Mouse (Mus musculus) hindbrain, embryonic 15.5 days (tissue): ENCODE measurements around the gene Dspp. TPM values are rescaled to one million over a fixed set of nuclear protein-coding genes. Genes with fewer than 3 reads are reported as not detected.
A peak's percentile ranks its signal among the peaks of the same experiment; 100 is the strongest.

Experiments used
- ATAC-seq: fragments of 200-750 bp; cut with Nextera tagmentation; 2 replicates; pipeline ENCODE4 v1.8.0; 2017; ENCODE audit warnings: low read depth, moderate number of reproducible peaks, moderate TSS enrichment; ENCODE audit not compliant: low FRiP score
- H3K27ac ChIP-seq: fragments of 300-500 bp; sonication (generic); replicated peaks from 2 replicates; pipeline ENCODE4 v1.5.1; 2015; ENCODE audit warnings: mild to moderate bottlenecking, inconsistent platforms
- H3K27me3 ChIP-seq: fragments of 300-500 bp; sonication (generic); 2 replicates; pipeline ENCODE4 v1.6.1; 2015; ENCODE audit warnings: control low read depth, inconsistent platforms
- H3K36me3 ChIP-seq: fragments of 300-500 bp; sonication (generic); 2 replicates; pipeline ENCODE4 v1.6.1; 2015; ENCODE audit warnings: control low read depth, inconsistent platforms
- H3K4me1 ChIP-seq: fragments of 300-500 bp; sonication (generic); replicated peaks from 2 replicates; pipeline ENCODE4 v1.6.1; 2015; ENCODE audit warnings: control low read depth, inconsistent platforms
- H3K4me2 ChIP-seq: fragments of 300-500 bp; sonication (generic); 2 replicates; pipeline ENCODE4 v1.6.1; 2015; ENCODE audit warnings: moderate library complexity, mild to moderate bottlenecking, inconsistent platforms
- H3K4me3 ChIP-seq: fragments of 300-500 bp; sonication (generic); 2 replicates; pipeline ENCODE4 v1.5.1; 2015; ENCODE audit warnings: mild to moderate bottlenecking, inconsistent platforms
- H3K9ac ChIP-seq: fragments of 300-500 bp; sonication (generic); 2 replicates; pipeline ENCODE4 v1.6.1; 2015; ENCODE audit warnings: inconsistent platforms
- H3K9me3 ChIP-seq: fragments of 300-500 bp; sonication (generic); 2 replicates; pipeline ENCODE4 v1.6.1; 2016; ENCODE audit warnings: control low read depth, inconsistent platforms
- WGBS: fragments of 180-500 bp; shearing (Covaris S2); methylation state at CpG from one replicate; pipeline ENCODE4 v1.1.7; 2015; 5-methylcytosine and 5-hydroxymethylcytosine counted together
- polyA plus RNA-seq: library from polyadenylated mRNA; unstranded; fragments of >200 nt; fragmentation: Nextera tagmentation; extraction: Ambion mirVana; gene quantifications from 2 replicates; pipeline ENCODE4 v1.2.1, GENCODE M21; 2015

The Dspp gene
- polyA plus RNA-seq, 1 experiment from 2014 or later: not detected

- 76% methylated on average over 7 of the region's 7 CpGs for WGBS
- no peaks in the 10 kb centered on the region for H3K27me3 ChIP-seq
- no peaks in the 10 kb centered on the region for H3K9me3 ChIP-seq
- H3K4me3 ChIP-seq: no peak overlapping the region
- no peaks in the 10 kb centered on the region for H3K4me1 ChIP-seq
- H3K36me3 ChIP-seq: no peaks in the 10 kb centered on the region
- no peak overlapping the region for H3K9ac ChIP-seq
- no peak overlapping the region for H3K27ac ChIP-seq
- no peak for ATAC-seq
- no peak overlapping the region for H3K4me2 ChIP-seq
Measured at GRCm38 (mm10) chr5:104149349-104149748, 21.2 kb upstream of the Dspp start.

GRCm38 (mm10) chr5:104150196-104150595, 20.3 kb upstream of the Dspp start:
- Histone ChIP-seq H3K27ac (no peak overlapping the region), H3K36me3 (no peaks in the 10 kb centered on the region), H3K4me2 (no peak overlapping the region), H3K4me3 (no peak overlapping the region), H3K9ac (no peak overlapping the region), H3K4me1 (no peaks in the 10 kb centered on the region), H3K27me3 (no peaks in the 10 kb centered on the region), H3K9me3 (no peaks in the 10 kb centered on the region)
- 95% methylated on average over 6 of the region's 6 CpGs for WGBS
- ATAC-seq: no peak

- H3K4me2 ChIP-seq: no peak overlapping the region
- H3K4me1 ChIP-seq: no peaks in the 10 kb centered on the region
- no peaks in the 10 kb centered on the region for H3K36me3 ChIP-seq
- no peak overlapping the region for H3K4me3 ChIP-seq
- peak overlapping the region; percentile 45 for H3K27ac ChIP-seq
- ATAC-seq: no peak
- WGBS: 94% methylated on average over 7 of the region's 7 CpGs
- no peaks in the 10 kb centered on the region for H3K9me3 ChIP-seq
- H3K27me3 ChIP-seq: no peaks in the 10 kb centered on the region
- no peak overlapping the region for H3K9ac ChIP-seq
Measured at GRCm38 (mm10) chr5:104157701-104158100, 12.8 kb upstream of the Dspp start.

- WGBS: 69% methylated on average over 7 of the region's 7 CpGs
- H3K27ac ChIP-seq: peak overlapping the region; percentile 45; the same call in 1 of the 2 replicates
- no peaks in the 10 kb centered on the region for H3K9me3 ChIP-seq
- ATAC-seq: peak; percentile 88
- no peak overlapping the region for H3K9ac ChIP-seq
- H3K4me3 ChIP-seq: no peak overlapping the region
- H3K36me3 ChIP-seq: no peaks in the 10 kb centered on the region
- no peak overlapping the region for H3K4me2 ChIP-seq
- H3K4me1 ChIP-seq: no peaks in the 10 kb centered on the region
- no peaks in the 10 kb centered on the region for H3K27me3 ChIP-seq
Measured at GRCm38 (mm10) chr5:104158332-104159052, 12.0 kb upstream of the Dspp start.

- H3K4me2 ChIP-seq: no peak overlapping the region
- 81% methylated on average over 3 of the region's 3 CpGs for WGBS
- H3K4me1 ChIP-seq: no peaks in the 10 kb centered on the region
- H3K36me3 ChIP-seq: no peaks in the 10 kb centered on the region
- no peak overlapping the region for H3K9ac ChIP-seq
- no peak for ATAC-seq
- H3K27me3 ChIP-seq: no peaks in the 10 kb centered on the region
- H3K4me3 ChIP-seq: no peak overlapping the region
- H3K27ac ChIP-seq: no peak overlapping the region
- no peaks in the 10 kb centered on the region for H3K9me3 ChIP-seq
Measured at GRCm38 (mm10) chr5:104160581-104160980, 9.9 kb upstream of the Dspp start.

GRCm38 (mm10) chr5:104161390-104161789, 9.1 kb upstream of the Dspp start:
- Histone ChIP-seq H3K27ac (no peak overlapping the region), H3K9ac (no peak overlapping the region), H3K4me3 (no peak overlapping the region), H3K36me3 (no peaks in the 10 kb centered on the region), H3K4me1 (no peaks in the 10 kb centered on the region), H3K9me3 (no peaks in the 10 kb centered on the region), H3K27me3 (no peaks in the 10 kb centered on the region), H3K4me2 (no peak overlapping the region)
- ATAC-seq: no peak
- 93% methylated on average over 1 of the region's 1 CpGs for WGBS

- no peaks in the 10 kb centered on the region for H3K9me3 ChIP-seq
- H3K4me1 ChIP-seq: no peaks in the 10 kb centered on the region
- no peak overlapping the region for H3K4me2 ChIP-seq
- no peaks in the 10 kb centered on the region for H3K36me3 ChIP-seq
- no peak overlapping the region for H3K4me3 ChIP-seq
- 86% methylated on average over 4 of the region's 4 CpGs for WGBS
- no peak for ATAC-seq
- no peak overlapping the region for H3K27ac ChIP-seq
- H3K27me3 ChIP-seq: no peaks in the 10 kb centered on the region
- H3K9ac ChIP-seq: no peak overlapping the region
Measured at GRCm38 (mm10) chr5:104163536-104163935, 7.0 kb upstream of the Dspp start.

GRCm38 (mm10) chr5:104173094-104173493, 2.6 kb downstream of the Dspp start:
- WGBS: 73% methylated on average over 6 of the region's 6 CpGs
- ATAC-seq: no peak

GRCm38 (mm10) chr5:104183743-104184142, 13.2 kb downstream of the Dspp start:
- 97% methylated on average over 1 of the region's 1 CpGs for WGBS
- Histone ChIP-seq H3K4me1 (no peaks in the 10 kb centered on the region), H3K9me3 (no peaks in the 10 kb centered on the region), H3K4me2 (no peak overlapping the region), H3K36me3 (no peaks in the 10 kb centered on the region), H3K4me3 (no peak overlapping the region), H3K9ac (no peak overlapping the region), H3K27me3 (no peaks in the 10 kb centered on the region), H3K27ac (no peak overlapping the region)
- ATAC-seq: no peak

More at GRCm38 (mm10) chr5:104173094-104173493, 2.6 kb downstream of the Dspp start:
- no peak overlapping the region for H3K9ac ChIP-seq
- no peak overlapping the region for H3K4me2 ChIP-seq
- H3K9me3 ChIP-seq: no peaks in the 10 kb centered on the region
- H3K4me1 ChIP-seq: no peaks in the 10 kb centered on the region
- H3K36me3 ChIP-seq: no peaks in the 10 kb centered on the region
- no peak overlapping the region for H3K27ac ChIP-seq
- no peaks in the 10 kb centered on the region for H3K27me3 ChIP-seq
- H3K4me3 ChIP-seq: no peak overlapping the region

- H3K4me1 ChIP-seq: no peaks in the 10 kb centered on the region
- H3K9me3 ChIP-seq: no peaks in the 10 kb centered on the region
- H3K27ac ChIP-seq: no peak overlapping the region
- no peaks in the 10 kb centered on the region for H3K27me3 ChIP-seq
- 70% methylated on average over 3 of the region's 3 CpGs for WGBS
- H3K9ac ChIP-seq: no peak overlapping the region
- ATAC-seq: no peak
- H3K4me2 ChIP-seq: no peak overlapping the region
- no peak overlapping the region for H3K4me3 ChIP-seq
- no peaks in the 10 kb centered on the region for H3K36me3 ChIP-seq
Measured at GRCm38 (mm10) chr5:104187281-104187680, 16.8 kb downstream of the Dspp start.

- H3K36me3 ChIP-seq: no peaks in the 10 kb centered on the region
- H3K9me3 ChIP-seq: no peaks in the 10 kb centered on the region
- no peak overlapping the region for H3K9ac ChIP-seq
- H3K4me3 ChIP-seq: no peak overlapping the region
- no peak overlapping the region for H3K27ac ChIP-seq
- H3K27me3 ChIP-seq: no peaks in the 10 kb centered on the region
- no peaks in the 10 kb centered on the region for H3K4me1 ChIP-seq
- no peak overlapping the region for H3K4me2 ChIP-seq
- 94% methylated on average over 1 of the region's 1 CpGs for WGBS
- no peak for ATAC-seq
Measured at GRCm38 (mm10) chr5:104195086-104195485, 24.6 kb downstream of the Dspp start.

GRCm38 (mm10) chr5:104201153-104201950, 30.8 kb downstream of the Dspp start:
- Histone ChIP-seq H3K4me1 (no peaks in the 10 kb centered on the region), H3K36me3 (no peaks in the 10 kb centered on the region), H3K27ac (no peak overlapping the region), H3K4me3 (no peak overlapping the region), H3K9ac (no peak overlapping the region), H3K27me3 (no peaks in the 10 kb centered on the region), H3K4me2 (no peak overlapping the region), H3K9me3 (no peaks in the 10 kb centered on the region)
- ATAC-seq: no peak
- 94% methylated on average over 12 of the region's 12 CpGs for WGBS
